Mouse (Mus musculus) large intestine, adult 2 months (tissue): ENCODE measurements around the gene Kif19a. TPM values are rescaled to one million over a fixed set of nuclear protein-coding genes. Genes with fewer than 3 reads are reported as not detected.

Source experiments
- DNase-seq: peaks from one replicate; pipeline ENCODE4 v3.0.0-alpha.2; 2012; ENCODE audit warnings: low read depth, low spot score
- whole genome bisulfite sequencing: fragments of 180-500 bp; shearing (Covaris S2); methylation state at CpG from one replicate; pipeline ENCODE4 v1.1.7; 2018; 5-methylcytosine and 5-hydroxymethylcytosine counted together
- polyA plus RNA-seq: library from polyadenylated mRNA; depleted of rRNA; stranded (reverse); fragments of >200 nt; gene quantifications from 2 replicates; pipeline ENCODE4 v1.2.3, GENCODE M21; 2012

The Kif19a gene
- polyA plus RNA-seq, 1 experiment: 0.76 TPM

- DNase-seq: no peak
- 92% methylated on average over 1 of the region's 1 CpGs for WGBS
Observed at GRCm38 (mm10) chr11:114801906-114802305, 36.7 kb downstream of the Kif19a start.

GRCm38 (mm10) chr11:114802540-114803267 lies 37.5 kb downstream of the Kif19a start:
- WGBS: 48% methylated on average over 15 of the region's 15 CpGs
- DNase-seq: no peak

- WGBS: 74% methylated on average over 8 of the region's 8 CpGs
- DNase-seq: no peak
Observed at GRCm38 (mm10) chr11:114803990-114804389, 38.8 kb downstream of the Kif19a start.

- WGBS: 71% methylated on average over 2 of the region's 2 CpGs
- no peak for DNase-seq
Observed at GRCm38 (mm10) chr11:114807025-114807424, 41.8 kb downstream of the Kif19a start.

- 27% methylated on average over 14 of the region's 14 CpGs for WGBS
- DNase-seq: no peak
Observed at GRCm38 (mm10) chr11:114807686-114808427, 42.7 kb downstream of the Kif19a start.

- WGBS: 81% methylated on average over 1 of the region's 1 CpGs
- no peak for DNase-seq
Observed at GRCm38 (mm10) chr11:114809371-114809770, 44.2 kb downstream of the Kif19a start.

- DNase-seq: no peak
- WGBS: 41% methylated on average over 4 of the region's 4 CpGs
Observed at GRCm38 (mm10) chr11:114810344-114810743, 45.2 kb downstream of the Kif19a start.

GRCm38 (mm10) chr11:114812731-114813240 lies 47.6 kb downstream of the Kif19a start:
- peak; percentile 37 for DNase-seq
- WGBS: 11% methylated on average over 6 of the region's 6 CpGs

- DNase-seq: no peak
- WGBS: 69% methylated on average over 11 of the region's 11 CpGs
Observed at GRCm38 (mm10) chr11:114814873-114815592, 49.8 kb downstream of the Kif19a start.

GRCm38 (mm10) chr11:114816934-114817333 lies 51.7 kb downstream of the Kif19a start:
- WGBS: 90% methylated on average over 4 of the region's 4 CpGs

GRCm38 (mm10) chr11:114818185-114818584 lies 53.0 kb downstream of the Kif19a start:
- no peak for DNase-seq
- WGBS: 78% methylated on average over 7 of the region's 7 CpGs

More at GRCm38 (mm10) chr11:114816934-114817333, 51.7 kb downstream of the Kif19a start:
- DNase-seq: no peak

GRCm38 (mm10) chr11:114819110-114819509 lies 53.9 kb downstream of the Kif19a start:
- 55% methylated on average over 2 of the region's 2 CpGs for WGBS
- no peak for DNase-seq

GRCm38 (mm10) chr11:114820444-114820843 lies 55.3 kb downstream of the Kif19a start:
- DNase-seq: no peak
- 56% methylated on average over 3 of the region's 3 CpGs for WGBS

GRCm38 (mm10) chr11:114821325-114821724 lies 56.1 kb downstream of the Kif19a start:
- no peak for DNase-seq
- 48% methylated on average over 1 of the region's 1 CpGs for WGBS

GRCm38 (mm10) chr11:114822727-114823126 lies 57.5 kb downstream of the Kif19a start:
- WGBS: 67% methylated on average over 12 of the region's 12 CpGs
- DNase-seq: no peak

- no peak for DNase-seq
- 29% methylated on average over 11 of the region's 11 CpGs for WGBS
Observed at GRCm38 (mm10) chr11:114823199-114823725, 58.1 kb downstream of the Kif19a start.

- no peak for DNase-seq
Observed at GRCm38 (mm10) chr11:114826686-114827085, 61.5 kb downstream of the Kif19a start.

GRCm38 (mm10) chr11:114829499-114830432 lies 64.6 kb downstream of the Kif19a start:
- WGBS: 13% methylated on average over 24 of the region's 24 CpGs
- DNase-seq: no peak

More at GRCm38 (mm10) chr11:114826686-114827085, 61.5 kb downstream of the Kif19a start:
- WGBS: 56% methylated on average over 5 of the region's 5 CpGs

GRCm38 (mm10) chr11:114830433-114830773 lies 65.2 kb downstream of the Kif19a start:
- WGBS: 46% methylated on average over 8 of the region's 8 CpGs
- DNase-seq: no peak
